Mouse (Mus musculus) right cerebral cortex, postnatal 36 days (tissue): ENCODE results near the gene Cacna2d2.

ENCODE experiments used
- DNase-seq, 2 experiments: peaks; one replicate each; pipeline ENCODE4 v3.0.0; 2022; ENCODE audit warnings: low spot score in 2 of 2, mixed read lengths in 1 of 2

Gene Cacna2d2

DNA sequence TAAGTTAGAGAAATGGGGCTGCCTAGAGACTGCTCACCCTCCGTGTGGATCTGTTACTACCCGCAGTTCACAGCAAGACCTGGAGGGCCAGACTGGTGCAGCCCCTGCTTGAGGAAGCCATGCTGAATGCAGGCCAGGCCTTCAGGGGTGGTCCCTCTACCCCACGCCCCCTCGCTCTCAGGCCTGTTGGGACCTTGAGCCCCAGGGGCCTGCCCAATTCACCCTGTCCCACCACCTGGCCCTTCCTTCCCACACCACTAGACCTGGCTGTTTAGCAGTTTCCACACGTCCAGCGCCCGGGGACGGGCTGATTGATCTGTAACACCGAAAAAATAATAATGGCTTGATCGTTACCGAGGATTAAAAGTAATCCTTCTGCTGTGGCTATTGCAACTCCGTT lies 94.8 kb downstream of the Cacna2d2 start:
- no peak for DNase-seq

DNA sequence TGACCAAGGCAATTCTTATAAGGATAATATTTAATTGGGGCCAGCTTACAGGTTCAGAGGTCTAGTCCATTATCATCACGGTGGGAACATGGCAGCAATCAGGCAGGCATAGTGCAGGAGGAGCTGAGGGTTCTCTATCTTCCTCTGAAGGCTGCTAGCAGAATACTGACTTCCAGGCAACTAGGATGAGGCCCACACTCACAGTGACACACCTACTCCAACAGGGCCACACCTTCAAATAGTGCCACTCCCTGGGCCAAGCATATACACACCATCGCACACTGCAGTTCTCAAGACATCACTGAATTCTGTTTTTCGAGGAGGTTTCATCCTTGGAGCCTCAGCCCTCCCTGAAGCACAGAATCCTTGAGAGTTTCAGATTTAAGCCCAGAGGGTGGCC lies 96.9 kb downstream of the Cacna2d2 start:
- no peak for DNase-seq

DNA sequence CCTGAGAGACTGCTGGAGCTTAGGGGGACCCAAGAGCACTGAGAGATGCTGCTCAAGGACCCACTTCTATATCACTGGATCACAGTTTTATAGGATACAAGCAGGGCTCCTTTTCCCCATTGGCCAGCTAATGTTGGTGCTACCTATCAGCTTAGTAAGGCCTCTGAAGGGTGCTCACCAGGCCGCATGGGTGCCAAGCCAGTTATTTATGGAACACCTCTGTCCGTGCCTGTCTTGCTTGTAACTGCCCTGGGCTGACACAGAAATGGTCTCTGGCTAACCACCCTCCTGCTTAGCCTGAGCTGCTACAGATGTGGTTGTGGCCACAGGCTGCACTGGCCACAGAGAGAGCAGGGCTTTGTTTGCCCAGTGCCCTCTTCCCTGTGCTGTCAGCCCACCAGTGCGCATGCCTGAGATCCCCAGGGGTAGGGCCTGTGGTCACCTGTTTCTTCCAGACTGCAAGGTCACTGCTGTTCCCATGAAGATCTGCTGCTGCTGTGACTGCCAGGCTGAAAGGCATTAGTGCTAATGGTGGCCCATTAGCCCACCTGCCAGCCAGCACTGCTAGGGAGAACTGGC lies 101.4 kb downstream of the Cacna2d2 start:
- no peak for DNase-seq

DNA sequence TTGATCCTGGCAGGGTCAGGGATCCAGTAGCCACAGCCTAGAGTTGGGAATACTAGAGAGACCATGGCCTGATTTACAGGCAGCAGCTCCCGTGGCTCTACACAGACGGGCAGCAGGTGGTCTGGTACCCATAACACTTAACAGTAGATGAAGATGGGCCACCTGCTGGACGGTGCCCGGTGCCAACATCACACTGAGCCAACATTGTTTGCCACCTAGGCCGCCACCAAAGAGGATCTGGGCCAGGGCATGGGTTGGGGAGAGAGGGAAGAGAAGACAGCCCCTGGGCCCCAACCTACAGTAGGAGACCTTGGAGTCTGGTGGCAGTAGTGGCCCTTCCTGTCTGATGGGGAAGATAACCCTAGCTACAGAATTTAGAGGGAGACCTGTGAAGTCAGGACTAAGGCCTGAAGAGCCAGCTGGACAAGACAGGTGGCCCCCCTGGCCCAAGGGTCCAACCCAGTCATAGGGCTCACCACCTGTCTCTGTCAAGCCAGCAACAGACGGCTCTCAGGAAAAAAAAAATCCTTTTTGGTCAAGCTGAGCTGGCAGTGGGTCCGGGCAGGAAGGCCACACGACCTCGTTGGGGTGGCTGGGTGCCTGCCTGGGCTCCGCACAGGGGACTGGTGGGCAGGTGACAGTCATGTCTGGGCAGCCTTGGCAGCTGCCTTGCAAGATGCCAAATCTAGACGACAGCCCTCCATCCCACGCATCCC lies 102.9 kb downstream of the Cacna2d2 start:
- no peak for DNase-seq

DNA sequence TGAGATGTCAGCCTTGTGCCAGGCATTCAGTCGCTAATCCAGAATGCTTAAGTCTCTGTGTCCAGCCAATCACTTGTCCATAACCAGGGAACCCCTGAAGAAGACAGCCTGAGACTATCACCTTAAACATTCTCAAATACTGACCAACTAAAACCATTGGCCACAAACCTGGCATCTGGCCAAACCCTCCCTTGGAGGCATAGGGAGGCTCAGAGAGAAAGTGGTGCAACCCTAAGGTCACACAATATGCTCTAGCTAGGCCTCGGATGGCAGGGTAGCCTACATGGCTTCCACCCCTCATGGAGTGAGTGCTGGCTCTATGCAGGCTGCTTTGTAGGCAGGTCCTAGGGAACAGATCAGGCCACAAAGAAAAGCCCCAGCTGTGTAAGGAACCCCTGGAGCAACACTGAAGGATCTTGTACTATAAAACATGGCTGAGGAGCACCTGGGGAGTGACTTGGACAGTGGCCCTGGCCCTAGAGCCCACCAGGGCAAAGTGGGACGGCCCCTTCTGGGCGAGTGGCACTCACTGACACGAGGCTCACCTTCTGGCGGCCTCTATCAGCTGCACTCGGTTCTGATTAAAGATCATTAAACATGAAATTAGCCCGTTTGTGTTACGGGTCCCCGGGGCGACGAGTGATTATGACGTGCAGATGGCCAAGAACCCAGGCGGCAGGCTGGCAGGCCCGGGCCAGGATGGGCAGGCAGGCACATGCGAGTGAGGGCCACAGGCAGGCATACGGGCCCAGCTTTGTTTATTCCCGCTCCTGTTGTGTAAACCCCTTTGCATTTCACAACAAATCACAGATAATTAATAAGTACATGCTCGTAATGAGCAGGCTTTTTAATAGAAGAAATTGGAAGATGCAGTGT lies 105.5 kb downstream of the Cacna2d2 start:
- no peak for DNase-seq

DNA sequence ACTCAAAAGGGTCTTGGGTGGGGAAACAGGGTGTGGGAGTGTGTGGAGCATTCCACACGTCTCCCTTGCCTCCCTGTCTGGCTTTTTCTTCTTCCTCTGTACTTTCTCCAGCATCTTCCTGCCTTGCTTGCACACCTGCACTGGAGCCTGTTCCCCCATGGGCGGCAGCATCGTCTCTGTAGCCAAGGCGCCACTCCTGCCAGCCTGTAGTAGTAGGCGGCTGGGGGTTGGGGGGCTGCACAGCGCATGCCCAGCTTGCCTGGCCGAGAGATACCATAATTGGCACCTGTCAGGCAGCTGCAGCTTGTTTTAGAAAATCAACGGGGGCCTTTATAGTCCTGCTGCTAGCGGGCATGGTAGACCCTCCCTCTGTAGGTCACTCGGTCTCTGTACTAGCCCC lies 108.9 kb downstream of the Cacna2d2 start:
- peak; percentile 59 to 64 for DNase-seq

DNA sequence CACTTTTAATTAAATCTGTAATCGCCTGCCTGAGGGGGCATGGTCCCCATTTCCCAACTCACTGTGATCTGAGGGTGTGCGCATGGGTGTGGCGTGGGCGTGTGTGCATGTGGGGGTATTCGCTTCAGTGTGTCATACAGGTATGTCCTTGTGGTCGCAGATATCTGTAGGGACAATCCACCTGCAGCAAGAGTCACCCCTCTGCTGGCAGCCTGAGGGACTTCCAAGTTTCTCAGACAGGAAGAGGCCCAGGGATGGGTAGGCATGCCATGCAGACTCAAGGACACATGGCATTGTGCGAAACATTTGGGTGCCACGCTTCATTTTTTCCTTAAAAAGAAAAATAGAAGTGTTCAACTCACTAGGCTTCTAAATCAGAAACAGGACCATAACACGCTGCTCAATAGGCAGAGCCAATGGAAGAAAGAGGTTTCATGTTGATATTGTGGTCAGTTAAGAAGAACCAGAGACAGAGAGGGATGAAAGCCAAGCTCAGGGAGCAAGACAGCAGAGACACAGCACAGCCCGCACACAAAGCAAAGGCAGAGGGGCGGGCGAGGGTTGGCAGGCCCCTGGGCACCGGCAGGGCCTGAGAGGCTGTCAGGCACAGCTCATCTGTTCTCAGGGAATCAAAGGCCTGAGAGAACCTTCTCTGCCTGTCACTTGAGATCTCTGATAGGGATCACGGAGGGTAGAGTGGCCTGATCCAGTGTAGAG lies 111.1 kb downstream of the Cacna2d2 start:
- DNase-seq, result no peak

DNA sequence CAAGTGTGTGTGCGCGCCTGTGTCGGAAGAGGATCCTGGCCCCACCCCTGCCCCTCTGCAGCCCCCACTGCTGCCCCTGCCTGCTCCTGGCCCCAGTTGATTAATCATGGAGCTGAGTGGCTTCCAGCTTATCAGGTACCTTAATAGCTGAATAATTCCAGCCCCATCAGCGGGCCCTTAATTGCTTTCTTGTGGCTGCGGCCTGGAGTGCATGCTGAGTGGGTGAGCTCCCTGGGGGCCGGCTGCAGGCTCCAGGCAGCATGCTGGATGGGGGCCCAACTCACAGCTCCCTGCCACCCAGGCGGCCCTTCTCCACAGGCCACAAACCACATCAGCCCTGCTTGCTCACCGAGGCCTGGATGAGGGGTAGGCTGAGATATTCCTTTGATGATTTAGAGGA lies 112.0 kb downstream of the Cacna2d2 start:
- DNase-seq, result no peak

DNA sequence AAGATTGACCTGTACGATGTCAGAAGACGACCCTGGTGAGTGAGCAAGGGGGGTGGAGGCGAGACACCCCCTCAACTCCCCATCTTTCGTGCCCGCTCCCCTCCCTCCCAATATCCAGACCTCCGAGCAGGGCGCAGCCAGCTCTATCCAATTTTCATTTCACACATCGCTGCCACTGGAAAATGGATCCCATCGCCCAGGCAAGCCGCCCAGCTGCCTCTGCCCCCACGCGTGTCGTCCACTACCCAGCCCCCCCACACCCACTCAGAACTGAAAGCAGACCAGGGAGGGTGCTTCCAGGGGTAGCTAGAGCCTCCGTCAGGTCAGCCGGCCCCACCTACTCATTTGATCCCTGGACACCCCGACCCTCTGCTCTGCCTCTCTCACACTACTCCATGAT lies 112.9 kb downstream of the Cacna2d2 start:
- no peak for DNase-seq

DNA sequence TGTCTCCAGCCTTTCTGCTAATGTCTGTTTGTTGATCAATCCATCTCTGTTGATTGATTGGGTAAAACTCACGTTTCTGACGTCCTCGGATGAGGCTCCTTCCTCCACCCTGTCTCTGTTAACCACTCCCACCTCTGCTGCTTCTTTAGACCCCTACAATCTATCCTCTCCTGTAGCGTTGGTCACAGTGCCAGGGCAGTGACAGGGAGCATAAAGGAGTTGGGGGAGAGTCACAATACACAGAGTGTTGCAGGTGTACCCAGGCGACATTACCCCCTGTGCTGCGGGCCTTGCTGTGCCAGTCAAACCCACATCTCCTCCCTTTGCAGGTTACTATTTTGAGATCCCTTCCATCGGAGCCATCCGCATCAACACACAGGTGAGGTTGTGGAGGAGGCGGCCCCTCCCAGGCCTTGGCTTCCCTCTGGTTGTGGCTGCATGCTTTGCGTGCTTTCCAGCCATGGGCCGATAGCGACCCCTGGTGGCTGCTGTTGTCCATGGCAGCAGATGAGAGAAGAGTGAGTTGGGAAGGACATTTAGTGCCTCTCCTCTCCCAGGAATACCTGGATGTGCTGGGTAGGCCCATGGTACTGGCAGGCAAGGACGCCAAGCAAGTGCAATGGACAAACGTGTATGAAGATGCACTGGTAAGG lies 115.0 kb downstream of the Cacna2d2 start:
- peak; percentile 55 to 65 for DNase-seq

DNA sequence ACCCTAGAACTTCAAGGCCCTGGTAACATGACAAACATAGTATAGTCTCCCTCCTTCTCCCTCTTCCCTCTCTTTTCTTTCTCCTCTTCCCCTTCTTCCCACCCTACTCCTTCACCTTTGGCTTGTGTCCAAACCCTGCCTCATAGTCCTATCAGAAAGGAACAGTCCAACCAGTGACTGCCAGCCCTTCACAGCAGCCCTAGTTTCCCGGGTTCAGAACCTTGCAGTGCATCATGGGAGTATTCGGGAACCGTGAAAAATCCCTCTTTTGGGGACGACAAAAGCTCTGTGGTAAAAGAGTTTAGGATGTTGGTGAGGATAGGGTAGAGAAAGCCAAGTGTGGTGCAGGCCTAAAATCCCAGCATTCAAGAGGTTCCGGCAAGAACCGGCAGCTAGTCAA lies 120.9 kb downstream of the Cacna2d2 start:
- DNase-seq, result no peak

DNA sequence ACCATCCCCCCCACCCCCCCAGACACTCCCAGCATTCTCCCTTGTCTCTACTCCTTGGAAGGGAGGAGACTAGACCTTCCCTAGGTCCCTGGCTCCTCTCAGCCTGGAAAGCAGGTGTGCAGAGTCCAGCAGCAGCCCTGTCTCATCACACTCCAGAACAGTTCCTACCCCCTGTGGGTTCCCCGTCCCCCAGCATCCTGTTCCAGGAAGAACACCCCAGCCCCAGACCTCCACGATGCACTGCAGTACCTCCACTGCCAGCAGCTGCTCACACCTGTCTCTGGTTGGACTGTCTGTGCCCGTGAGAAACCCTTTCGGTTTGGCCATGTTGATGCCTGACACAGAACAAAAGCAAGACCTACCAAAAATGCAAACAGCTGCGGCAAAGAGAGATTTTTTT lies 121.8 kb downstream of the Cacna2d2 start:
- no peak for DNase-seq

DNA sequence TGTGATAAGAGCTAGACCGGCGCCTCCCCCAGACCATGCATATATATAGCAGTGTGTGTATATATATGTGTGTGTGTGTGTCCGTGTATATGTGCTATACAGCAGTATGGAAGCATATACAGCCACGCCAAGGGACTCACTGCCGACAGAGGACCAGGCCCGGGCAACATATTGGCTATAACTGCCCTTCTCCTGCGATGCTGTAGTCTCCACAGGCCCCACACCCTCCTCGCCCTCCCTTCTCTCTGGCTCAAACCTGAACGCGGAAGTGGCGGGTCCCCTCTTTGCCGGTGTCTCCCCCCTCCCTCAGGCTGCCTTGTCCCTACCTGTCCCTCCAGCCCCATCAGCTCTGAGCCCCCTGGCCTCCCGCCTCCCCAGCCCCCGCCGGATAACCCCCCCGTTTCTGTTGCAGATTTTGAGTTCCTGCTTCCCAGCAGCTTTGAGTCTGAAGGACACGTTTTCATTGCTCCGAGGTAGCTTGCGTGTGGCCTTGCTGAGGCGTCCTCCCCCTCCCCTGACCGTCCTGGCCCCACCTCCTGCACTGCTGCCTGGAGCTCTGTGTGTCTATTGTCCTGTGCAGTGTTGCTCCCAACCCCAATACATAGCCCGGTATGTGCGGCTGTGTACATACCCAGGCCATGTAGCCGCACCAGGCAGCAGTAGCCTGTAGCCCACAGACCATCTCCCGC lies 122.4 kb downstream of the Cacna2d2 start:
- DNase-seq, result no peak

DNA sequence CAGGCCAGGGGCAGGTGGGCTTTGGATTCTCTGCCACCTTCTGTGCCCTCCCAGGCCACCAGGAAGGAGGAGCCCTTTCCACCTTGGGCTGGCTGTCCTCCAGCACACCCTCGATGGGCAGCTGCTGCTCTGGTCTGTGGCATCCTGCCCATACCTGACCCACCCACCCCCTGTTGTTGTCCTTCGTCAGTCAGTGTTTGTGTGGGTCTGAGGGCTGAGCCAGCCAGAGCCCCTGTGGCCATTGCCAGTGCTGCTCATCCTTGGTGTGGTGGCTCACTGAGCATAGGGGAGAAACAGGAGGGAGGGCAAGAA lies 122.9 kb downstream of the Cacna2d2 start:
- DNase-seq, result no peak

DNA sequence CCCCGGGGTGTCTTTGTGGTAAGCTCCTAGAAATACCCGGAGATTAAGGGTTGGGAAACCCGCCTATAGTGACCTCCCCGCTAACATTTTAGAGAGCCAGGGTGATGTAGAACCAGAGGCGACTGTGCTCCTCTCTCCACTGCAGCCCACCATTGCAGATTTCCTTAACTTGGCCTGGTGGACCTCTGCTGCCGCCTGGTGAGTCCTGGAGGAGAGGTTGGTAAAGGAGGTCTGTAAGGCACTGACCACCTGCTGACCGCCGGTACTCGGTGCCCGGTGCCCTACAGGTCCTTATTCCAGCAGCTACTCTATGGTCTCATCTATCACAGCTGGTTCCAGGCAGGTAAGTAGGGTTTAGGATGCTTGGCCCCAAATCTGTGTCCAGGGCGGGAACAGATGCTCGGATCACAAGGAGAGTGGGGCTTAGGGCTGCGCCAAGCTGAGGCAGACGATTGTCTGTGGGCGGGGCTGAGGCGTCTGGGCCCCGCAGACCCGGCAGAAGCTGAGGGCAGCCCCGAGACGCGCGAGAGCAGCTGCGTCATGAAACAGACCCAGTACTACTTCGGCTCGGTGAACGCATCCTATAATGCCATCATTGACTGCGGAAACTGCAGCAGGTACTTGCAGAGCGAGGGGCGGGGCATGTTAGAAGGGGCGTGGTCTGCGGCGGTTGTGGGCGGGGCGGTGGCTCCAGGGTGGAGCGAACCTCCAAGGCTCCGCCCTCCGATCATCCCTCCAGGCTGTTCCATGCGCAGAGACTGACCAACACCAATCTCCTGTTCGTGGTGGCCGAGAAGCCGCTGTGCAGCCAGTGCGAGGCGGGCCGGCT lies 127.0 kb downstream of the Cacna2d2 start:
- peak; percentile 62 to 71 for DNase-seq

DNA sequence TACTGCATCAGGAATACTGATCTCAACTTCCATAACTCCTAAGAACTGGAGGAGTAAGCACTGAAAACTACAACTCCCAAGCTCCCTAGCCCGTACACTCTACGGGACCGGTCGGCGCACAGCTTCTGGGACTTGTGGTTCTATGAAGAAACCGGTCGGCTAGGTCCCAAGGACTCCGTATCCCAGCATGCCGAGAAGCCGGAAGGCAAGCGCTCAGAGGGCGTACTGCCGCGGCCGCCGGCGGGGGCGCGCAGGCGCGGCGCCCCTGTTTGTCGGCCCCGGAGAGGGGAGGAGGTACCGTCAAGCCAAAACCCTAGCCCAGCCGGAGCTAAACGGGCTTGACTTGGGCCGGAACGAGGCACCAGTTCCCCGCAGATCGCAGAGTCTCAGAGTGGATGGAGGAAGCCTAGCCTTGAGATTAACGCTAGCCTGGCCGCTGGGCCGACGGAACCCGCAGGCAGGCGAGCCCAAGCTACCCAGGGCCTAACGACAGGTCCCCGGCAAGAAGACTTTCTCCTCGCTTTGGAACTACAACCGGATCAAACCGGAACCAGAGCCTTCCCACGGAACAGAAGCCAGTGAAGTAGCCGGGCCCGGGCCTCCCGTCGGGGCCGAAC lies 134.5 kb downstream of the Cacna2d2 start, which contains the start of gene Tmem115:
Tmem115 (plus strand) TSS at position 155 of the 617 bp plus-strand sequence.
- DNase-seq, result peak; percentile 93 to 97

DNA sequence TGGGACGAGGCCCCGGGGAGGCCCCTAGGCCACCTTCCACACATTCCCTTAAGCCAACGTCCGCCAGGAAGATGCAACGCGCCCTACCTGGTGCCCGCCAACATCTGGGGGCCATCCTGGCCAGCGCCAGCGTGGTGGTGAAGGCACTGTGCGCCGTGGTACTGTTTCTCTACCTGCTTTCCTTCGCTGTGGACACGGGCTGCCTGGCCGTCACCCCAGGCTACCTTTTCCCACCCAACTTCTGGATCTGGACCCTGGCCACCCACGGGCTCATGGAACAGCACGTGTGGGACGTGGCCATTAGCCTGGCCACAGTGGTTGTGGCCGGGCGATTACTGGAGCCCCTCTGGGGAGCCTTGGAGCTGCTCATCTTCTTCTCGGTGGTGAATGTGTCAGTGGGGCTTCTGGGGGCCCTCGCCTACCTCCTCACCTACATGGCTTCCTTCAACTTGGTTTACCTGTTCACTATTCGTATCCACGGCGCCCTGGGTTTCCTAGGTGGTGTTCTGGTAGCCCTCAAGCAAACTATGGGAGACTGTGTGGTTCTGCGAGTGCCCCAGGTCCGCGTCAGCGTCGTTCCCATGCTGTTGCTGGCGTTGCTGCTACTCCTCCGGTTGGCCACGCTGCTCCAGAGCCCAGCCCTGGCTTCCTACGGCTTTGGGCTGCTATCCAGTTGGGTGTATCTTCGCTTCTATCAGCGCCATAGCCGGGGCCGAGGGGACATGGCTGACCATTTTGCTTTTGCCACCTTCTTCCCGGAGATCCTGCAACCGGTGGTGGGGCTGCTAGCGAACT lies 135.2 kb downstream of the Cacna2d2 start:
- no peak for DNase-seq

DNA sequence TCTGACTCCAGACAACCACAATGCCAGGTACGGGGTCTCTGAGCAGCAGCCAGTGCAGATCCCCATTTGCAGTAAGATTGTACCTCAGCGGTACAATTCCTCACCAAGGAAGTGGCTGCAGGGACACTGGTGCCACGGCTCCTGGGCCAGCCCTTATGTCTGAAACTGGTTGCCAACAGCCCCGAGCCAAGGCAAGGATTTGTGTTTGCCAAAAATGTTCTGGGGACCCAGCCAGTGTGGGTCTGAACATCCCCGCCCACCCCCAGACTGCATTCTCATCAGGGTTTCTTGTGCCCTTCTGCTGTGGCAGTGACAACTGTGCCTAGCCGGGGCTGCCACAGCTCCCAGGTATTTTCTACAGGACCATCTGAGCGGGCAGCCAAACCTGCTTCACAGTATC lies 138.8 kb downstream of the Cacna2d2 start:
- DNase-seq, result no peak

DNA sequence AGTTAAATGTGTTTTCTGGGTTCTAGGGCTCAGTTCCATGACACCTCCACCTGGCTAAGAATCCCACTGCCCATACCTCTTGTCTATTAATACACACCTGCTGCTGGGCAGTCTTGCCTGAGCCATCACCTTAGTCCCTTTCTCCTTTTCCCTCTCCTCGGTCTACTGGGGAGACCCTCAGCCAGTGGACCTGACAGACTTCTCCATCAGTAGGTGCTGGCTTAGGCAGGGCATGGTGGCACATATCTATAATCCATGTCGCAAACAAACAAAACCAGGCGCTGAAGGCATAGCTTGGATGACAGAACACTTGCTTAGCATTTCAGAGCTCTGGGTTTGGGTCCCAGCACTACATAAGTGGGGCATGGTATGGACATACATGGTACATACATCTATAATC lies 139.3 kb downstream of the Cacna2d2 start:
- no peak for DNase-seq
